Mouse (Mus musculus) cerebellum, adult 2 months (tissue): ENCODE results near the gene Tmem259. TPM values are rescaled to one million over a fixed set of nuclear protein-coding genes. Genes with fewer than 3 reads are reported as not detected.

ENCODE experiments used
- DNase-seq, 2 experiments: peaks; one replicate each; pipeline ENCODE4 v3.0.0; 2021
- H3K27ac ChIP-seq: fragments of 200-500 bp; 2 replicates; pipeline ENCODE4 v1.5.1; 2012; ENCODE audit warnings: low read length, control low read depth, inconsistent platforms; ENCODE audit not compliant: insufficient read depth
- H3K27me3 ChIP-seq: fragments of 200-500 bp; 2 replicates; pipeline ENCODE4 v1.6.1; 2012; ENCODE audit warnings: inconsistent platforms, mild to moderate bottlenecking, low read length, moderate library complexity; ENCODE audit not compliant: control insufficient read depth, insufficient read depth
- H3K4me1 ChIP-seq: fragments of 200-500 bp; 2 replicates; pipeline ENCODE4 v1.6.1; 2011; ENCODE audit warnings: low read length; ENCODE audit not compliant: control insufficient read depth, insufficient read depth
- H3K4me3 ChIP-seq: fragments of 200-500 bp; replicated peaks from 2 replicates; pipeline ENCODE3; 2011; ENCODE audit warnings: mild to moderate bottlenecking, low read depth, low read length, control low read depth; ENCODE audit not compliant: insufficient read depth
- CTCF ChIP-seq: fragments of 200-500 bp; IDR thresholded peaks from 2 replicates; pipeline ENCODE4 v1.5.1; 2011; ENCODE audit warnings: low read depth, mild to moderate bottlenecking, control low read depth, low read length, moderate library complexity, borderline replicate concordance; ENCODE audit not compliant: insufficient read depth
- POLR2A ChIP-seq: fragments of 200-500 bp; IDR thresholded peaks from 2 replicates; pipeline ENCODE4 v1.6.1; 2011; ENCODE audit warnings: low read length, control low read depth, borderline replicate concordance; ENCODE audit not compliant: insufficient read depth
- WGBS: fragments of 180-500 bp; shearing (Covaris S2); methylation state at CpG from one replicate; pipeline ENCODE4 v1.1.7; 2018; 5-methylcytosine and 5-hydroxymethylcytosine counted together
- polyA plus RNA-seq: library from polyadenylated mRNA; depleted of rRNA; stranded (reverse); fragments of >200 nt; gene quantifications from 2 replicates; pipeline ENCODE4 v1.2.3, GENCODE M21; 2012

The Tmem259 gene
- polyA plus RNA-seq, 1 experiment: 191 TPM

DNA sequence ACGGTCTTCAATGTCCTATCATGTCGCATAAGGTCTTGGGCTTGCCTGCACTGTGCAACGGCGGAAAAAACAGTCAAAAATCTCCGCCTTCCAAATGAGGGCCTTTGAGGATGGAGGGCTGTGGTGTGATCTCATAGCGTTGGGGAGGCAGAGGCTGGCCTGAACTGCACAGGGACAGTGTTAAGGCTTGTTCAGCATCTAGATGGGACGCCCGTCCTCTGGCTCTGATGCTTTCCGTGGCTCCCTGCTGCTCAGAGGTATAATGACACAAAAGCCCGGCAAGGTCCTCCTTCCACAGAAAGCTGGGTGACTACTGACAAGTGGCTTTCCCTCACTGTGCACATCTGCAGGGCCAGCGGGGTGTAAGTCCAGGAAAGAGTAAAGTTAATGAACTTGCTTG lies 36.1 kb upstream of the Tmem259 start:
- Histone ChIP-seq H3K27me3 (no peaks in the 10 kb centered on the region), H3K27ac (no peak overlapping the region), H3K4me3 (no peak overlapping the region), H3K4me1 (no peaks in the 10 kb centered on the region)
- WGBS: 36% methylated on average over 11 of the region's 11 CpGs
- no peak for DNase-seq
- TF ChIP-seq CTCF: no peak
- no peak for TF ChIP-seq POLR2A

DNA sequence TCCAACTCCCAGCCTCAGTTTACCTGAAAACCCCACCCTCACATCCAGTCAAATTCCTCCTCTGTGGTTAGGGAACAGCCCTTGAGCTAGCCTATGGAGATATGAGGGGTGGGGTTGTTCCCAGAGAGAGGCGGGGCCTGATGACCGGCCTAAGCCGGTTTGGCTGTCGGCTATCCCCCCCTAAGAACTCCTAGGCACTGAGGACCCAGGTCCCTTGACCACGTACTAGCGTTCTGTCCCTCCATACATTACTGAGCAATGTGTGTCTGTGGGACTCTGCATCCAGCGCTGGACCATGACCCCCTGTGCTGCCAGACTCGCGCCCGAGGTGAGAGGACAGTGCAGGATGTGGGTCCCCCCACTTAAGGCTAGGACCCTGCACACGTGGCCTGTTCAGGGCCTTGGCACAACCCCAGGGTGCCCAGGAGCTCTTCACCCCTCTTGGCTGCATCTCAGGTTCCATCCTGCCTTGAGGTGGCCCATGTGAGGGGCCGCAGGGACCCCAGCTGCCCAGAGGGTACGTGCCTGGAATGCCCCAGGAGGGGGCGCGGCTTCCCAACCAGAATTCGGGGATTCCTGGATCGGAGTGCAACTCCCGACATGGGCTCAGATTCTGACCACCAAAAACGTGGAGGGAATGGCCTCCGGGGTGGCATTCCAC lies 35.5 kb upstream of the Tmem259 start:
- Histone ChIP-seq H3K4me3 (no peak overlapping the region), H3K27ac (no peak overlapping the region), H3K4me1 (no peaks in the 10 kb centered on the region), H3K27me3 (no peaks in the 10 kb centered on the region)
- 10% methylated on average over 20 of the region's 20 CpGs for WGBS
- TF ChIP-seq CTCF: no peak
- no peak for TF ChIP-seq POLR2A
- no peak for DNase-seq

GRCm38 (mm10) chr10:80018739-80019297 lies 34.7 kb upstream of the Tmem259 start:
- H3K27ac ChIP-seq: no peak overlapping the region
- H3K27me3 ChIP-seq: no peaks in the 10 kb centered on the region
- WGBS: 11% methylated on average over 15 of the region's 15 CpGs
- TF ChIP-seq CTCF: no peak
- TF ChIP-seq POLR2A: no peak
- H3K4me1 ChIP-seq: no peaks in the 10 kb centered on the region
- H3K4me3 ChIP-seq: no peak overlapping the region
- DNase-seq: no peak

DNA sequence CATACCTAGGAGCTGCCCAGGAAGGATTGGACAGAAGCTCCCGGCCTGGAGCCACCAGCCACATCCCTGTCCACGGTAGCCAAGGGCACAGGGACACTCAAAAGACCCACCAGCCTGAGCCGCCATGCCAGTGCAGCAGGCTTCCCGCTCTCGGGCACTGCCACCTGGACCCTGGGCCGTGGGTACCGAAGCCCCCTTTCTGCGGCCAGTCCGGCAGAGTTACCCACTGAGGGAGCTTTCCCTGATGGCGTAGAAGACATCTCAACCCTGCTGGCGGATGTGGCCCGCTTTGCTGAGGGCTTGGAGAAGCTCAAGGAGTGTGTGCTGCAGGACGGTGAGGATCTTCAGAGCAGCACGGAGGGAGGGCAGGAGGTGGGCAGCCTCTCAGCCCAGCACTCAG lies 33.6 kb upstream of the Tmem259 start:
- no peak for DNase-seq
- WGBS: 79% methylated on average over 14 of the region's 14 CpGs
- TF ChIP-seq POLR2A (no peak), CTCF (no peak)
- Histone ChIP-seq H3K4me1 (no peaks in the 10 kb centered on the region), H3K27me3 (no peaks in the 10 kb centered on the region), H3K27ac (no peak overlapping the region), H3K4me3 (no peak overlapping the region)

DNA sequence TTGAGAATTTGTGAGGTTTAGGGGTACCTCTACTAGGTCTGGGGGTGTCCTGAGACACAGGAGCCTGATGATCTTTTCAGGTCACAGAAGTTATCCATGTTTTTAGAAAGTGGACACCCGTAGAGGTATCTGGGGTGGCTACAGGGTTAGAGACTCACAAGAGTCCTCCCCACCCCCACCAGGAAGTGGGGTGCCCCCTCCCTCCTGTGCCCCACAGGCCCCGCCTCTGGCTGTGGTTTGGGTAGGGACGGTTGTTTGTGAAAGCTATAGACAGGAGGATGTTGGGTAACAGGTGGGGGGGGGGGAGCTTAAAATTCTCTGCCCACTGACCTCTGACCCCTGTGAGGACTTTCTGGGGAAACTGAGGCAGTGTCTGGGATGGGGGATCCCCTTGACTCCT lies 33.2 kb upstream of the Tmem259 start:
- Histone ChIP-seq H3K27me3 (no peaks in the 10 kb centered on the region), H3K4me3 (no peak overlapping the region), H3K4me1 (no peaks in the 10 kb centered on the region), H3K27ac (no peak overlapping the region)
- 82% methylated on average over 3 of the region's 3 CpGs for WGBS
- TF ChIP-seq POLR2A: no peak
- no peak for TF ChIP-seq CTCF
- DNase-seq: no peak

DNA sequence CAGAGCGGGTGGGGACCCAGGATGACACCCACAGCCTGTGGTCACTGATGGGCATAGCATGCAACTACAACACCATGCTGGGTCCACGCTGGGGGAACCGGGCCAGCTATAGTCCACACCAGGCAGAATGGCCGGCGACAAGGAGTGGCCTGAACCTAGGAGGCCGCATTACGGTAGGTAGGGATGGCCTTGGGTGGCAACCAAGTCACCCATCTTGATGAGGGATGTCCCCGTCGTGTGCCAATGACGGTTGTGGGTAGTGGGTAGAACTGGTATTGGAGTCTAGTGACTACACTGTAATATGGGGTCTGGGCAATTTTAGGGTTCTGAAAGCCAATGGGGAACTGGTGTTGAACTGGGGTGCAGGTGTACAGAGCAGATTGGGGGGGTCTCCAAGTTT lies 32.8 kb upstream of the Tmem259 start:
- 85% methylated on average over 10 of the region's 10 CpGs for WGBS
- Histone ChIP-seq H3K27me3 (no peaks in the 10 kb centered on the region), H3K27ac (no peak overlapping the region), H3K4me3 (no peak overlapping the region), H3K4me1 (no peaks in the 10 kb centered on the region)
- TF ChIP-seq CTCF (no peak), POLR2A (no peak)
- DNase-seq: no peak

DNA sequence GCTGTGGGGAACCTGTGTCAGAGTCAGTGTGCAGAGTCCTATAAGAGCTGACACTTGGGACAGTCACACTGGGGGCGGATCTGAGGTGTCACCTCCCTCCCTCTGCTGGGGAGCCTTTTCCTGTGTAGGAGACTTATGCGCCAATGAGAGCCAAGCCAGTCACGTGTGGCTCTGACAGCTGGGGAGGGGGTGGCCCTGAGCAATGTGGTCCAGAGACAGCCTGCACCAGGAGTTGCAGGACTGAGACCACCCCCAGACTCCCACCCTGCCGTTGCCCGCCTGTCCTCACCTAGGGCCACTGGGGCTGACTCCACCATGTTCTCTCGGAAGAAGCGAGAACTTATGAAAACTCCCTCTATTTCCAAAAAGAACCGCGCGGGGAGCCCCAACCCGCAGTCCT lies 32.4 kb upstream of the Tmem259 start, which contains the start of gene Arhgap45:
TSS of gene Arhgap45 (plus strand) at position 143 of the 400 bp plus-strand sequence.
- no peaks in the 10 kb centered on the region for H3K4me1 ChIP-seq
- H3K4me3 ChIP-seq: no peak within 1 kb of the TSS
- no peak within 1 kb of the TSS for H3K27ac ChIP-seq
- no peak for DNase-seq
- TF ChIP-seq CTCF (no peak), POLR2A (no peak)
- 68% methylated on average over 11 of the region's 11 CpGs for WGBS
- H3K27me3 ChIP-seq: no peaks in the 10 kb centered on the region

- Histone ChIP-seq H3K27ac (no peak overlapping the region), H3K27me3 (no peaks in the 10 kb centered on the region), H3K4me1 (no peaks in the 10 kb centered on the region), H3K4me3 (no peak overlapping the region)
- no peak for DNase-seq
- 78% methylated on average over 10 of the region's 10 CpGs for WGBS
- TF ChIP-seq POLR2A (no peak), CTCF (no peak)
Measured at GRCm38 (mm10) chr10:80015583-80015982, 31.5 kb upstream of the Tmem259 start.
